Mouse (Mus musculus) G1E (cell line): ENCODE measurements at regions not wholly inside any gene's neighbourhood (a gene's known extent, or its start where the extent isn't known, plus 50 kb on each side); places are given as distances from the start of the nearest gene placed in this dataset.

Source experiments
- CTCF ChIP-seq: IDR thresholded peaks from 2 replicates; pipeline ENCODE4 v1.5.1; 2012; ENCODE audit warnings: low read depth, low read length, inconsistent platforms, mixed read lengths
- GATA1 ChIP-seq: IDR thresholded peaks from 2 replicates; pipeline ENCODE4 v1.6.1; 2012; ENCODE audit warnings: borderline replicate concordance, low read length, inconsistent platforms, mixed read lengths
- TAL1 ChIP-seq: conservative IDR thresholded peaks from 2 replicates; pipeline ENCODE4 v1.6.1; 2012; ENCODE audit warnings: low read depth, low read length, inconsistent platforms, mixed read lengths

- TF ChIP-seq CTCF, result no peak
- no peak for TF ChIP-seq TAL1
- no peak for TF ChIP-seq GATA1
Observed at GRCm38 (mm10) chr8:11970515-11970914, 130.2 kb downstream of the Tex29 start.
